Mouse (Mus musculus) stomach, postnatal 0 days (tissue): ENCODE measurements around the gene Necap2. TPM values are rescaled to one million over a fixed set of nuclear protein-coding genes. Genes with fewer than 3 reads are reported as not detected.

Experiments used
- ATAC-seq: fragments of 200-750 bp; cut with Nextera tagmentation; 2 replicates; pipeline ENCODE4 v1.8.0; 2017; ENCODE audit not compliant: low FRiP score, low TSS enrichment
- DNase-seq: peaks from one replicate; pipeline ENCODE4 v3.0.0-alpha.2; 2016; ENCODE audit warnings: low spot score
- H3K27ac ChIP-seq: fragments of 300-500 bp; sonication (generic); replicated peaks from 2 replicates; pipeline ENCODE4 v1.5.1; 2014; ENCODE audit warnings: mild to moderate bottlenecking, control low read depth
- H3K27me3 ChIP-seq: fragments of 300-500 bp; sonication (generic); 2 replicates; pipeline ENCODE4 v1.6.1; 2014; ENCODE audit warnings: low read length; ENCODE audit not compliant: control insufficient read depth, insufficient read depth
- H3K36me3 ChIP-seq: fragments of 300-500 bp; sonication (generic); 2 replicates; pipeline ENCODE4 v1.6.1; 2014; ENCODE audit warnings: low read length, mixed read lengths; ENCODE audit not compliant: control insufficient read depth, insufficient read depth
- H3K4me1 ChIP-seq: fragments of 300-500 bp; sonication (generic); replicated peaks from 2 replicates; pipeline ENCODE4 v1.6.1; 2014; ENCODE audit warnings: antibody characterized with exemption; ENCODE audit not compliant: control insufficient read depth, insufficient read depth
- H3K4me2 ChIP-seq: fragments of 300-500 bp; sonication (generic); replicated peaks from 2 replicates; pipeline ENCODE4 v1.6.1; 2014; ENCODE audit warnings: low read depth, mild to moderate bottlenecking, control low read depth, moderate library complexity
- H3K4me3 ChIP-seq: fragments of 300-500 bp; sonication (generic); 2 replicates; pipeline ENCODE4 v1.5.1; 2014; ENCODE audit warnings: low read depth, low read length, control low read depth
- H3K9ac ChIP-seq: fragments of 300-500 bp; sonication (generic); 2 replicates; pipeline ENCODE4 v1.6.1; 2014; ENCODE audit warnings: mild to moderate bottlenecking, low read length, control low read depth, mixed read lengths
- H3K9me3 ChIP-seq: fragments of 300-500 bp; sonication (generic); 2 replicates; pipeline ENCODE4 v1.6.1; 2016; ENCODE audit warnings: low read length; ENCODE audit not compliant: control insufficient read depth
- CTCF ChIP-seq: IDR thresholded peaks from 2 replicates; pipeline ENCODE4 v1.5.1; 2016; ENCODE audit warnings: antibody characterized with exemption, low read depth, mild to moderate bottlenecking, moderate library complexity
- EP300 ChIP-seq: optimal IDR thresholded peaks from 2 replicates; pipeline ENCODE3; 2016; ENCODE audit warnings: antibody characterized with exemption
- WGBS: fragments of 180-500 bp; shearing (Covaris S2); extraction: QIAGEN DNeasy Blood & Tissue Kit; methylation state at CpG from one replicate; pipeline ENCODE4 v1.1.7; 2014; 5-methylcytosine and 5-hydroxymethylcytosine counted together
- polyA plus RNA-seq: library from polyadenylated mRNA; unstranded; fragments of >200 nt; fragmentation: Nextera tagmentation; extraction: Ambion mirVana; gene quantifications from 2 replicates; pipeline ENCODE4 v1.2.1, GENCODE M21; 2015

Gene Necap2
- polyA plus RNA-seq, 1 experiment from 2014 or later: 77.7 TPM

DNA sequence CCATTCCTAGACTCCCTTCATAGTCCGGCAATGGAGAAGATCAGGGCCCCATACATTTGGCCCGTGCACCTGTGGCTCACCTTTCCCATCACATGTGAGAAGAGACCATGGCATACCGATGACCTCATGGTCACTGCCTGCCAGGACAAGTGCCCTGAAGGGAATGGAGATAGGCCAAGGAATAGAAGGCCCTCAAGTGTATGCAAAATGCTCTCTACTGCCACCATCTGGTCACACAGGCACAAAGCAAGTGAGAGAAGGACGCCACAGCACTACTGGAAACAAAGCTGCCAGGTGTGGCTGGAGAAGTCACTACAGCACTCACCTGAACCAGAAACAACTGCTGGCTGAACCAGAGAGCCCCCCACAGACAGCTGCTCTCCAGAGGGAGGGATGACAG lies 8.4 kb downstream of the Necap2 start:
- no peaks in the 10 kb centered on the region for H3K4me1 ChIP-seq
- no peak overlapping the region for H3K9ac ChIP-seq
- ATAC-seq (peak; percentile 1; the same call in 1 of the 2 replicates), DNase-seq (peak; percentile 68)
- WGBS: 64% methylated on average over 4 of the region's 4 CpGs
- H3K9me3 ChIP-seq: no peaks in the 10 kb centered on the region
- no peak overlapping the region for H3K4me2 ChIP-seq
- H3K27ac ChIP-seq: no peak overlapping the region
- peaks cover 49% of the 10 kb centered on the region for H3K36me3 ChIP-seq
- H3K27me3 ChIP-seq: no peaks in the 10 kb centered on the region
- no peak overlapping the region for H3K4me3 ChIP-seq
- no peak for TF ChIP-seq EP300
- peak; percentile 92 for TF ChIP-seq CTCF

DNA sequence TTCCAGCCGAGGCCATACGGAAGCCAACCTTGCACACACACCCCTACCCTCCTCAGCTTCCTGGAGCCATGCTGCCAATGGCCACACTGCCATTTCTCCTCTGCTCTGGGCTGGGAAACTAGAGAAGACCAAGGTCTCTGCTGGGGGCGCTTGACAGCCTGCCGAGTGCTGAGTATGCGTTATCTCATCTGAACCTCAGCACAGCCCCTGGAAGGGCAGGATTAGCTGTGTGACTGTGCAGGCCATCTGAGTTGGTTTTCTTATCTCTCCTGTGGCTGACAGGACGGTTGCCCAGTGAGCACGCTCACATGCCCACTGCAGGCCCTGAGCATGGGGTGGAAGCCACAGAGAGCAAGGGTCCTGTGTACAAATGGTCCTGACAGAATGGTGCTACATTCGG lies 9.5 kb downstream of the Necap2 start:
- Histone ChIP-seq H3K36me3 (peaks cover 49% of the 10 kb centered on the region), H3K27me3 (no peaks in the 10 kb centered on the region), H3K4me3 (no peak overlapping the region), H3K4me2 (no peak overlapping the region), H3K9me3 (no peaks in the 10 kb centered on the region), H3K9ac (no peak overlapping the region), H3K27ac (no peak overlapping the region), H3K4me1 (no peaks in the 10 kb centered on the region)
- TF ChIP-seq CTCF: no peak
- TF ChIP-seq EP300: no peak
- no peak for ATAC-seq
- 88% methylated on average over 8 of the region's 8 CpGs for WGBS
- DNase-seq: no peak

DNA sequence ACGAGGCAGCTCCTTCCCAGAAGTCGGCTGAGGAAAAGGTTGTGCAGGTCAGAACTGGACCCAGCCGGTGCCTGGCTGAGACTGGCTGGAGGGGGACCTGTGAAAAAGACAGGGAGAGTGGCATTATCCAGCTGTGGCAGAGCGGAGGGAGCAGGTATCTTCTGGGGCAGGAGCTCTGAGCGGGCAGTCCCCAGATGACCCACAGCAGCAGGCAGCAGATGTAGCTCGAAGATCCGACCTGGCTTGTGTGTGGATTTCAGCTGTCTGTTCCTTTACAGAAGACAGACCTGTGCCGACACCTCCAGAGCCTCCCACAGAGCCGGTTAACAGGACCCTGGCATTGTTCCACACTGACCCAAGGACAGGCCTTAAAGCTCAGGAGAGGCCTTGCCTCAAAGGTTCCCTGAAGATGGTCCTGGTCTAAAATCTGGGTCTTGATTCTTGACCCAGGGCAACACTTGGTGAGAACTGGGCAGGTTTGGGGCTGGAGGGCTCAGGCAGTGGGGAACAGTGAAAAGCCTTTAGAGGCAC lies 10.6 kb downstream of the Necap2 start:
- H3K4me2 ChIP-seq: no peak overlapping the region
- H3K27me3 ChIP-seq: no peaks in the 10 kb centered on the region
- no peak for TF ChIP-seq CTCF
- no peak for TF ChIP-seq EP300
- no peak for ATAC-seq
- peaks cover 49% of the 10 kb centered on the region for H3K36me3 ChIP-seq
- no peaks in the 10 kb centered on the region for H3K4me1 ChIP-seq
- WGBS: 67% methylated on average over 9 of the region's 9 CpGs
- H3K27ac ChIP-seq: no peak overlapping the region
- no peak overlapping the region for H3K4me3 ChIP-seq
- H3K9me3 ChIP-seq: no peaks in the 10 kb centered on the region
- H3K9ac ChIP-seq: no peak overlapping the region
- no peak for DNase-seq

DNA sequence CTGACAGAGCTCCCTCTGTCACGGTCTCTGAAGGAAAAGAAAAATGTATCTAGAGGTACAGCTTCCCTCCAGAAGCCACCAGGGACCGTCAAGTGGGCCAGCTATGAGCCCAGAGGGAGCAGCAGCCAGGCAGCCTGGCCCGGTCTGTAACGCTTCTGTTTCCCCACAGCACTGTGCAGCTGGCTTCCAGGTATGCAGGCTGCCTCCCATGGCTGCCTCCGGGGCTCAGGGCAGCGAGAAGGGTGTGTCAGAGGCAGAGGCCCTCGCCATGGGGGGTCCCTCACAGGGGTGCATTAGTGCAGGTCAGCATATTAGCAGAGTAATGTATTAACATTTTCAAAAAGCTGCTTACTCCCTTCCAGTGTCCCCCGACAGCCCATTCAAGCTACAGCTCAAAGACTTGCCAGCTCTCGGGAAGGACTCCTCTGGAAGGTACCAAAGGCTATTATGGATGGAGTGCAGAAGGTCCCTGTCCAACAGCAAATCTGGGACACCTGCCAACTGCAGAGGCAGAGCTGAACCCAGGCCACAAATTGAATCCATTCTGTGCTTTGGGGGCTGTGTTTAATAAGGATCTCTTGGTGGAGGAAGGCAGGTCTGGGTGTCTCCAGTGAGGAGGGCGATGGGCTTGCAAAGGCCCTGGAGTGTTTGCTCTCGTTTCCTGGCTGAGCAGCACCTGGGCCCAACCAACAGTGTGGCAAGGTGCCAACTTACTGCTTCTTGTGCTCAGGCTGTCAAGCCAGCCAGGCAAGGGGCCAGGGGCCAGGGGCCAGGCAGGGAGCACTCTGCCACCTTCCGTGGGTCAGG lies 11.2 kb downstream of the Necap2 start:
- peaks cover 43% of the 10 kb centered on the region for H3K36me3 ChIP-seq
- DNase-seq (peak; percentile 31), ATAC-seq (no peak)
- no peak for TF ChIP-seq CTCF
- no peak for TF ChIP-seq EP300
- H3K9me3 ChIP-seq: no peaks in the 10 kb centered on the region
- H3K4me1 ChIP-seq: no peaks in the 10 kb centered on the region
- no peak overlapping the region for H3K9ac ChIP-seq
- H3K27ac ChIP-seq: no peak overlapping the region
- no peaks in the 10 kb centered on the region for H3K27me3 ChIP-seq
- H3K4me2 ChIP-seq: no peak overlapping the region
- 67% methylated on average over 12 of the region's 12 CpGs for WGBS
- H3K4me3 ChIP-seq: no peak overlapping the region

DNA sequence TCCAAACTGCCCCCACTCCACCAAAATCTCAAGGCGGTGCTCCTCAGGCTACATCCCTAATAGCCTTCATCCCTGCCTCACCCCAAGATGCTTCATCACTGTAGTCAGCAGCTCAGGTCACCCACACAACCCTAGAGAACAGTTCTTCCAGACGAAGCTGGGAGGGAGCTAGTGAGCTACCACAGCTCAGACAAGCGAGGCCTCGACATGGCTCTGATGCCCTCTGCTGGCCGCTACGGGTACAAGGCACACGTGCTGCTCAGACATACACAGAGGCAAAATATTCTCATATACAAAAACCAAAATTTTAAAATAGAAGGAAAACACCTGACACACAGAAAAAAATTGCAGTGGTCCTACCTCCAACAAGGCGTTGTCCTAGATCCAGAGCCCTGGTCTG lies 13.0 kb downstream of the Necap2 start:
- TF ChIP-seq CTCF (peak; percentile 100), EP300 (no peak)
- 4% methylated on average over 8 of the region's 8 CpGs for WGBS
- H3K27ac ChIP-seq: no peak overlapping the region
- H3K9ac ChIP-seq: no peak overlapping the region
- no peaks in the 10 kb centered on the region for H3K9me3 ChIP-seq
- ATAC-seq (peak; percentile 47), DNase-seq (peak; percentile 89)
- no peaks in the 10 kb centered on the region for H3K4me1 ChIP-seq
- no peaks in the 10 kb centered on the region for H3K27me3 ChIP-seq
- H3K36me3 ChIP-seq: peaks cover 34% of the 10 kb centered on the region
- no peak overlapping the region for H3K4me2 ChIP-seq
- H3K4me3 ChIP-seq: no peak overlapping the region

DNA sequence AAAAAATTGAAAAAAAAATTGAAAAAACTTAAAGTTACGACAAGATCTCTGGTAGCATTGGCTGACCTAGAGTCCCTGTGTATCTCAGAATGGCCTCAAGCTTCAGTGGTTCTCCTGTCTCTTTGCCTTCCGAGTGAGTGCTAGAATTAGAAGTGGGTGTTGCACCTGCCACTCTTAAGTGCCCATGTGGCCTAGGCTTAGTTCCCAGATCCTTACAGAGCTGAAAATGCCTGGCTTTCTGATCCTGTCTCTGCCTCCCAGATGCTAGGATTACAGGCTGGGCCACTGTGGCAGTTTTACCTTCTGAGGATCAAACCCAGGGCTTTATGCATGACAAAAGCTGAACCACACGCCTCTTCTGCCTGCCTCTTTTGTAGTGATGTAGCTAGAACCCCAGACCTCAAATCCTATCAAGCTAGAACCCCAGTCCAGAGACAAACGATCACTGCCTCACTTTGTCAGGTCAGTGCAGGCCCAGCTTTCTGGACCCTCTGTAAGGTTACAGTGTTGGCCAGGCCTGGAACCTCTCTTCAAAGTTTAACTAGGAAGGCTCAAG lies 14.0 kb downstream of the Necap2 start:
- no peak overlapping the region for H3K4me3 ChIP-seq
- no peaks in the 10 kb centered on the region for H3K27me3 ChIP-seq
- TF ChIP-seq EP300: no peak
- TF ChIP-seq CTCF: no peak
- no peak overlapping the region for H3K4me2 ChIP-seq
- H3K9me3 ChIP-seq: no peaks in the 10 kb centered on the region
- no peak overlapping the region for H3K27ac ChIP-seq
- DNase-seq (no peak), ATAC-seq (no peak)
- H3K4me1 ChIP-seq: no peaks in the 10 kb centered on the region; the same call in 1 of the 2 replicates
- peaks cover 30% of the 10 kb centered on the region for H3K36me3 ChIP-seq
- no peak overlapping the region for H3K9ac ChIP-seq
- 84% methylated on average over 4 of the region's 4 CpGs for WGBS
